Mouse (Mus musculus) left cerebral cortex, adult 8-10 months (tissue): ENCODE results near the gene Gli2. TPM values are rescaled to one million over a fixed set of nuclear protein-coding genes. Genes with fewer than 3 reads are reported as not detected.
A peak's percentile ranks its signal among the peaks of the same experiment; 100 is the strongest.

Experiments
- DNase-seq, 2 experiments: peaks; one replicate each; pipeline ENCODE4 v3.0.0; 2022; ENCODE audit warnings: low spot score in 2 of 2
- total RNA-seq, 4 experiments: library from RNA; stranded (reverse); gene quantifications; 2 replicates each; pipeline ENCODE4 v1.2.4; 2022

The Gli2 gene
- 1 to 10 TPM; 3.0 to 3.9 (median 3.4) TPM for total RNA-seq

GRCm38 (mm10) chr1:119053402-119053841 is at the start of gene Gli2:
Gene Gli2 (minus strand): TSS chr1:119053619.
- peak; percentile 66 to 74 for DNase-seq

DNA sequence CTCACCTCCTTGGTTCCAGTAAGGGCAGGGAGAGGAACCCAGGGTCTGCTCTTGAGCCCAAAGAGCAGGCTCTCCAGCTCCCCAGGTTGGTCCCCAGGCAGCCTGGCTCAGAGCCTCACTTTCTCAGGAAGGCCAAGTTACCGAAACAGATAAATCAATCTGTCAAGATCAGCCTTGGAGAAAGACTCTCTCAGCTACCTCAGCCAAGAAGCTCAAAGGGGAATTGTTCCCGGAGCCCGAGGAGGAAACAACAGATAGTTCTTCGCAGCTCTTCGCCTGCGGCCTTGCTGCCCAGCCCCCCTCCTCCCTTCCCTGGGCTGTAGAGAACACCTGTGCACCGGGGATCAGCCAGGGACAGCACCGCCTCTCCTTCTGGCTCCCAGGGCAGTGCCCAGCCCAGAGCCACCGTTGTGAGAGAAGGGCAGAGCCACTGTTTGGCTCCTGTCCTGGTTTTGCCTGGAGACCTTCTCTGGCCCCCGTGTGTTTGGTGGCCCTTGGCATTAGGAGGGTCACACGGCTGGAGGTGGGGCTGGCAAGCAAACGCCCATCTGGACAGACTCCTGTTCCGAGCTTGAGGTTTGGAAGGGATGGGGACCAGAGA is 44.6 kb upstream of the Gli2 start:
- DNase-seq: no peak

DNA sequence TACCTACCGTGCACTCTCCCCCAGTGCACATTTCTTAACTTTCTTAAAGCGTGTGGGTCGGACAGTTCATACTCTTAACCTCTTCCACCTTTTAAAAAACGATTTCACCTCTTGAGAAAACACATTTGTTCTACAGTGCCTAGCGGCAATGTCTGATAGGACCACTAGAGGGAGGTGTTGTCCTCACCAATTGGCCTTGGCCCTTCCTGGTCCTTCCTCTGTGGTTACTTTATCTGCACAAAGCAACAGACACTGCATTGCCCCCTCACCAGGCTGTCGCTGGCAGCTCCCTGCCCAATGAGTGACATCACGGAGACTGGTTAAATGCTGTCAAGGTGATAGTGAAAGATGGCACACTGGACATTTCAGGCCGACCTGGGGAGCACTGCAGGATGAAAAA is 40.3 kb upstream of the Gli2 start:
- DNase-seq: peak; percentile 14 to 28

DNA sequence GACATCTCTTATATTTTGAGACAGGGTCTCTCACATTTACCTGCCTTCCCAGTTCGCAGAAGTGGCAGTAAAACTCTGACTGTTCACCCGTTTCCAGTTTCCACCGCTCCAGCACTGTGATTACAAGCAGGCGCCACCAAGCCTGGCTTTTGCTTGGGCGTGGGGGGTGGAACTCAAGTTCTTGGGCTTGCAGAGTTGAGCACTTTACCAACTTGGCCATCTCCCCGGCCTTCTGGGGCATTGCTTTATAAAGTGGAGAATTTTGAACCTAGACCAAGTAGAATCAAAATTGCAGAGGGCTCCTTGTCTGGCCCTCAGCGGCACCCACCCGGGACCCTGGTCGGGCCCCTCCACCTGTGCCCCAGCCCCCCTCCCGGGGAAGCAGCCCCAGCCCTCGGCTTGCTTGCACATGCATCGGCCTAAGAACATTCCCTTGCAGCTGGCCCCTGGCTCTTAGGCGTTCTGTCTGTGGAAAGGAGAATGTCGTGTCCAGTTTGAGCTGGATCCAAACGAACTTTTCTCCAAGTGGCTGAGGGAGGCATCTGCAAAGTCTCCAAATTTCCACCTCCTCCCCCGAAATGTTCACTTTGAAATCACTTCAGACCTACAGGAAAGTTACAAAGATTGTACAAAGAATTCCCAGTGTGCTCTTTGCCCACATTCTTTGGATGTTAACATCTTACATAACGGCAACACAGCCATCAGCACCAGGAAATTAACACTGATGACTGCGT is 36.6 kb upstream of the Gli2 start:
- DNase-seq: no peak

GRCm38 (mm10) chr1:119087539-119087938 is 34.1 kb upstream of the Gli2 start:
- DNase-seq: peak; percentile 45 to 61

DNA sequence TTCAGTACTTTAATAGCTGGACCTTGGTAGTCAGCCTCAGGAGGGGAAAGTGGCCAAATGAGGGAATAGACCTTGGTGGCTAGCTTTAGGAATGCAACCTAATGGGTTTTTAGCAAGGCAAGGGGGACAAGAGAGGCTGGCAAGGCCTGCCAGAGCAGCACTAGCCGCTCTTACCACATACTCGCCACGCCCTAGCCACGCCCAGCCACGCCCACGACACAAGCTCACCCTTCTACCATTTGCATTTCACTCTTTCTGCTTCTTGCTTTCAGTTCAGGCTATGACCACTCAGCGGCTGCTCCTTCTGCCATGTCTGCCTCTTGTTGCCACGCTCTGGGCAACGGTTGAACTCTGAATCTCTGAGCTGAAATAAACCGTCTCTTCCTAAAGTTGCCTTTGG is 32.4 kb upstream of the Gli2 start:
- DNase-seq: no peak

DNA sequence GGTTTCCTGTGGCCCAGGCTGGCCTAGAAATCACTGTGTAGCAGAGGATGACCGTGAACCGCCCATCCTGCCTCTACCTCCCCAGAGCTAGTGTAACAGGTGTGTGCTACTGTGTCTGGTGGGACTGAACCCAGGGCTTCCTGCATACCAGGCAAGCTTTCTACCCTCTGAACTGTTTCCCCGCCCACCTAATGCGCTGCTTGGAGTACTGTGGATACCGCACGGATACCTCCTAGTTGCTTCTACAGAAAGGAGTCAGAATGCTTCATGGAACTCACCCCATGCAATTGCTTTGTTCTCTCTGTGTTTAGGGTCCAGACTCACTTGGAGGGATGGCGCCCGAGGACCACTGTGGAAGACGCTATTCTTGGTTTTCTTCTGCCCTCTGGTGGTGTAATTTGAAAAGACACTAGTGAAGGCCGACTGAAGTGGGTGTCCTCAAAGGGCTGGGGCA is 30.1 kb upstream of the Gli2 start:
- DNase-seq: peak in 1 of 2 experiments; percentile 9

DNA sequence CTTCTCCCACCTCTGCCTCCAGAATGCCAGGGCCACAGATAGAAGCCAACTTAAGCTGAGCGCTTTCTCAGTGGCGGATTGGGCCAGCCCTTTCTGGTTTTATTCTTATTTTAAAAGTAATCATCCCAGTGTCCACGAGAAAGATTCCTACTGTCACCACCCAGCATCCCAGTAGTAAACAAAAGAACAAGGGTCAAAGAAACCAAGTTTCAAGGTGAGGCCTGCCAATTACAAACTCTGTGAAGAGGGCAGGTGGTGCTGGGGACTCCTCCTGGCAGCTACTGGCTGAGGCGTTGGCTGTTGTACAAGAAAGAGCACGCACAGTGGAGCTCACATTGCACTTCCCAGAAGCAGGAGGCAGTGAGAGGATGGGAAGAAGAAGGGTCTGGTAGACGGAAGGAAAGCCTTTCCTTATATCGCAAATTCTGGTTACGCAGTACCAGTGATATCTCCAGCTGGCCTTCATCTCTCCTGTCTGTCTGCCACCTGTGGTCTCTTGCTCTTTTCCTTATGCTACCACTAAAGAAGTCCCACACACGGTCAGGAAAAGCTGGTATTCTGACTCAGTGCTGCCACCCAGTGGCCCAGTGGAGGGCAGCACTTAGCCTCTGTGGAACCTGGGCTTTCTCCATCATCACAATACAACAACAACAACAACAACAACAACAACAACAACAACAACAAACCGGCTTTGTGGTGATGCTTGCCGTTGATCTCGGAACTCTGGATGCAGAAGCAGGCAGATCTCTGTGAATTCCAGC is 29.0 kb upstream of the Gli2 start:
- peak in 1 of 2 experiments; percentile 37 for DNase-seq

DNA sequence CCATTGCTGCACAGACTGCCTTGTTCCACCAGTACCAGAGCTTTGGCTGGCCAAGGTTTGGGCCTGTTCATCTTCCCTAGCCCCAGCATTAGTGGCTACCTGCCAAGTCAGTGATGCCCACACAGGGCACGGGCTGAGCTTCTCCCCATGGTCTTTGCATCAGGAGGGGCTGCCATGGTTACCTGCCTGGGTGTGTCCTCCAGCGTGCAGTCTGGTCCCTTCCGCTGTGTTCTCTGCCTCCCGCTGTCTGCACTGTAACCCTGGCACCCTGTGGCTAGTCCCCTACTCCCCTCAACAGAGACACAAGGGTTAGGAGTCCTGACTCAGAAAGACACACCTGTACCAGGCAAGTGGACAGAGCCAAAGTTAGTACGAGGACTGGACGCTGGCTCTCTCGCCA is 24.5 kb upstream of the Gli2 start:
- DNase-seq: no peak

DNA sequence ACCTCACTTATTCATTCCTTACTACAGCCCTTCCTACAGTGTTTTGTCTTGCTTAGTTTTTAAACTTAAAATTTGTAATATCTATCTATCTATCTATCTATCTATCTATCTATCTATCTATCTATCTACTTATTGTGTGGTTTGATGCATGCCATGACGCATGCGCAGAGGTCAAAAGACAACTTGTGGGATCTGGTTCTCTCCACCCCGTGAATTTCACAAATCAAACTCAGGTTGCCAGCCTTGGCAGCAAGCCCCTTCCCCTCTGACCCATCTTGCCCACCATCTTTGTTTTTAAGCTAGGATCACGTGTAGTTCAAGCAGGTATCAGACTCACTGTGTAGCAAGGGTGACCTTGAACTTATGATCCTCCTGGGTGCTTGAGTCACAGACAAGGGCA is 22.9 kb upstream of the Gli2 start:
- DNase-seq: no peak

GRCm38 (mm10) chr1:119075916-119076315 is 22.5 kb upstream of the Gli2 start:
- no peak for DNase-seq

GRCm38 (mm10) chr1:119075500-119075899 is 22.1 kb upstream of the Gli2 start:
- DNase-seq: no peak

DNA sequence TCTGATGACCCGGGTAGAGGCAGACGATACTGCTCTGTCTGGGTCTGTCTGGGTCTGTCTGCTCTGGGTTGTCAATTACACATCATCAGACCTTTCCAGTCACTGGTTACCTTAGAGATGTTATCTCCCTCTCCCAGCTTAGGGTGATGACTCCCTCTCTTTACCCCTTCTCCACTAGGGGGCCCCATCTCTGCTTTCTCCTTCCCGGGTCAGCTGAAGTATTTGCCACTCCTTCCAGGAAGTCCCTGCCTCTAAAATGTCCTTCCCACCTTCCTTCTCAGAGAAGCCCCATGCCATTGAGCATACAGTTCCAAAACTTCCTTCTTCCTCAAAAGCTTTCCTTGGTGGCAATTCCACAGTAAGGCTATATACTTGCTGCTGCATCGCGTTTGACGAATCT is 21.5 kb upstream of the Gli2 start:
- DNase-seq: no peak

DNA sequence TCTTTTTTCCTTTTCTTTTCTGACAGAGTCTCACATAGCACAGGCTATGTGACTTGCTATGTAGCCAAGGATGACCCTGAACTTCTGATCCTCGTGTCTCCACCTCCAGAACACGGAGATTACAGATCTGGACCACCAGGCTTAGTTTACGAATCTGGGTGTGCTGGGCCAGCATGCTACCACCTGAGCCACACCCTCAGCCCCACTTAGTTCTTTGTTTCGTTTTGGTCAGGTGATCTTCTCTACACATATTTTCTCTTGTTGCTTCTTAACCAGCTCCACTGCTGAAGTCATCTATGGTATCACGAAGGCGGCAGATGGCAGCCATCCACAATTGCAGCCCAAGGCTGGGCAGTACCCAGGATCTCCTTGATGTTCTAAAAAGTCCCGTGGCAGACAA is 20.5 kb upstream of the Gli2 start:
- no peak for DNase-seq

- DNase-seq: no peak
Measured at GRCm38 (mm10) chr1:119064892-119065671, 11.7 kb upstream of the Gli2 start.

DNA sequence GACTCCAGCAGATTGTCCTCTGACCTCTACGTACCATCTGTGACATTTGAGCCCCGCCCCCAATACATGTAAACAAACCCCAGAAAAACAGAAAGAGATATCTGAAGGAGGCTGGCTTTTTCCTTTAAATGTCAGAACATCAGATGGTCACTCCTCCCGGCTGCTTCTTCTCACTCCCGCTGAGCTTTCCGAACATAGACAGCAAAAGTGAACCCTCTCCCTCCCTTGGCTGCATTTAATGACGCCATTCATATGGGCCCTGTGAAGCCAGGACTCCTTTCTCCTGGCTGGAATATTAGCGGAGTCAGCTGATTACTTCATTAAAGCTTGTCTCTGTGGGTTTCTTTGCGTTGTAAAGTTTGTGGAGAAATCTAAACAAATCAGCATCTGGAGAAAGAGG is 3.1 kb upstream of the Gli2 start:
- DNase-seq: no peak

DNA sequence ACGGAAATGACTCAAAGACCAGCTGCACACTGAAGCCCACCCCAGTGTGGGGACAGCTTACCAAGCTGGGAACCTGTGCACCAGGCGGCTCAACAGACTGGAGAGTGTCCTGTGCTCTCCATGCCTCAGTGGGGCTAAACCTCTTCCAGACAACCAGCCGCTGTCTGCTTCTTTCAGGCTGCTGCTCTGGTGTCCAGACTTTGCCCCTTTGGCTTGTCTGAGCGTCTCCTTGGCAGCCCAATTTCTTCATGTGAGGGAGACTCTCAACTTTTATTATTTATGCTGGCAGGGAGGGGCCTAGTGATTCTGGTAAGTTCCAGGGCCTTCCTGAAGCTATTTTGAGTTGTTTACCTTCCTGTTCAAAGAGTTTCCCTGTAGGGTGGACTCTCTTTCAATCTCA is 2.4 kb upstream of the Gli2 start:
- DNase-seq: no peak

- no peak for DNase-seq
Measured at GRCm38 (mm10) chr1:119054468-119054867, 1.0 kb upstream of the Gli2 start.

- DNase-seq: no peak
Measured at GRCm38 (mm10) chr1:119053872-119054354, 494 bp upstream of the Gli2 start.

GRCm38 (mm10) chr1:119052631-119053177 is 715 bp downstream of the Gli2 start:
- DNase-seq: no peak

- no peak for DNase-seq
Measured at GRCm38 (mm10) chr1:119051938-119052551, 1.4 kb downstream of the Gli2 start.
